Mouse (Mus musculus) forebrain, embryonic 12.5 days (tissue): ENCODE data around the gene Catsper2. TPM values are rescaled to one million over a fixed set of nuclear protein-coding genes. Genes with fewer than 3 reads are reported as not detected.

ENCODE experiments used
- ATAC-seq: fragments of 200-750 bp; cut with Nextera tagmentation; 2 replicates; pipeline ENCODE4 v1.8.0; 2017; ENCODE audit warnings: moderate TSS enrichment; ENCODE audit not compliant: low FRiP score
- H3K27ac ChIP-seq: fragments of 300-500 bp; sonication (generic); 2 replicates; pipeline ENCODE4 v1.5.1; 2016; ENCODE audit warnings: mild to moderate bottlenecking
- H3K27me3 ChIP-seq: fragments of 300-500 bp; sonication (generic); 2 replicates; pipeline ENCODE4 v1.6.1; 2016; ENCODE audit warnings: mild to moderate bottlenecking
- H3K36me3 ChIP-seq: fragments of 300-500 bp; sonication (generic); replicated peaks from 2 replicates; pipeline ENCODE4 v1.6.1; 2016; ENCODE audit warnings: mild to moderate bottlenecking
- H3K4me1 ChIP-seq: fragments of 300-500 bp; sonication (generic); 2 replicates; pipeline ENCODE4 v1.6.1; 2016
- H3K4me2 ChIP-seq: fragments of 300-500 bp; sonication (generic); 2 replicates; pipeline ENCODE4 v1.6.1; 2016; ENCODE audit warnings: mild to moderate bottlenecking, moderate library complexity
- H3K4me3 ChIP-seq: fragments of 300-500 bp; sonication (generic); replicated peaks from 2 replicates; pipeline ENCODE4 v1.5.1; 2016; ENCODE audit warnings: mild to moderate bottlenecking
- H3K9ac ChIP-seq: fragments of 300-500 bp; sonication (generic); 2 replicates; pipeline ENCODE4 v1.6.1; 2016; ENCODE audit warnings: mild to moderate bottlenecking
- H3K9me3 ChIP-seq: fragments of 300-500 bp; sonication (generic); 2 replicates; pipeline ENCODE4 v1.6.1; 2016
- WGBS: fragments of 180-500 bp; shearing (Covaris S2); methylation state at CpG from one replicate; pipeline ENCODE4 v1.1.7; 2016; 5-methylcytosine and 5-hydroxymethylcytosine counted together
- polyA plus RNA-seq: library from polyadenylated mRNA; unstranded; fragments of >200 nt; fragmentation: Nextera tagmentation; extraction: Ambion mirVana; gene quantifications from 2 replicates; pipeline ENCODE4 v1.2.1, GENCODE M21; 2016

Gene Catsper2
- polyA plus RNA-seq, 1 experiment from 2014 or later, result 2.9 TPM

DNA sequence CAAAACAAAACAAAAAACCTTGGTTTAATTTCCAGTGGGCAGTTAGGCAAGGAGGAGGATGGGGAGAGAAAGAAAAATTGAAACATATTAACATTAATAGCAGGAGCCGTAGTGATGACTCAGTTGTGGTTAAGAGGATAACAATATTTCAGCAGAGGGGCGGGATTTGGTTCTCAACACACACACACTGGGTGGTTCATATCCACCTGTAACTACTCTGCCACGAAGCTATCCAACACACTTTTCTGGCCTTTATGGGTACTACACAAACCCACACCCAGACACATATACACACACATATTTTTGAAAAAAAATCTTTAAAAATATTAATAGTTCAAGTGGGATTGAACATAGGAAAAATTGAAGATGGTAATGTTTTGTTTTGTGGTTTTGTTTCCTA is 33.4 kb upstream of the Catsper2 start:
- peaks cover 14% of the 10 kb centered on the region for H3K27me3 ChIP-seq
- peaks cover 38% of the 10 kb centered on the region for H3K4me1 ChIP-seq
- peaks cover 7% of the 10 kb centered on the region for H3K36me3 ChIP-seq
- H3K27ac ChIP-seq, result no peak overlapping the region
- no peak overlapping the region for H3K9ac ChIP-seq
- H3K4me2 ChIP-seq, result no peak overlapping the region
- WGBS, result 95% methylated on average over 3 of the region's 3 CpGs
- no peak overlapping the region for H3K4me3 ChIP-seq
- no peak for ATAC-seq
- H3K9me3 ChIP-seq, result no peaks in the 10 kb centered on the region

- Histone ChIP-seq H3K27me3 (peaks cover 18% of the 10 kb centered on the region), H3K4me1 (peaks cover 42% of the 10 kb centered on the region), H3K9me3 (no peaks in the 10 kb centered on the region), H3K27ac (no peak overlapping the region), H3K4me3 (no peak overlapping the region), H3K36me3 (peaks cover 5% of the 10 kb centered on the region), H3K4me2 (no peak overlapping the region), H3K9ac (no peak overlapping the region)
- 81% methylated on average over 4 of the region's 4 CpGs for WGBS
- ATAC-seq, result no peak
Observed at GRCm38 (mm10) chr2:121446506-121446905, 32.9 kb upstream of the Catsper2 start.

DNA sequence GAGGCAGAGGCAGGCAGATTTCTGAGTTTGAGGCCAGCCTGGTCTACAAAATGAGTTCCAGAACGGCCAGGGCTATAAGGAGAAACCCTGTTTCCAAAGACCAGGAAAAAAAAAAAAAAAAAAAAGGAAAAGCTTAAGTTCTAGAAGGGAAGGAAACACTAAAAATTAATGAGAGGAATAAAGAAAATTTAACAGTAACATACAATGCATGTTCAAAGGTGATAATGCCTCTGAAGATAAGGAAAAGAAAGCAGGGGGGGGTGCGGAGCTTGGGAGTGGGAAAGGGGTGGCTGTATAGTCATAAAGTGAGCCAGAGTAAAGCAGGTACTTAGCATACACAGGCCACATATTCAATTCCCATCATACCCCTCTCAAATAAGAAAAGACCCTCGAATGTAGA is 31.5 kb upstream of the Catsper2 start:
- Histone ChIP-seq H3K4me2 (no peak overlapping the region), H3K36me3 (peaks cover under 1% of the 10 kb centered on the region; the same call in 1 of the 2 replicates), H3K4me1 (peaks cover 30% of the 10 kb centered on the region), H3K9me3 (no peaks in the 10 kb centered on the region), H3K27ac (no peak overlapping the region), H3K9ac (no peak overlapping the region), H3K27me3 (peaks cover 30% of the 10 kb centered on the region), H3K4me3 (no peak overlapping the region)
- no peak for ATAC-seq
- 86% methylated on average over 3 of the region's 3 CpGs for WGBS

DNA sequence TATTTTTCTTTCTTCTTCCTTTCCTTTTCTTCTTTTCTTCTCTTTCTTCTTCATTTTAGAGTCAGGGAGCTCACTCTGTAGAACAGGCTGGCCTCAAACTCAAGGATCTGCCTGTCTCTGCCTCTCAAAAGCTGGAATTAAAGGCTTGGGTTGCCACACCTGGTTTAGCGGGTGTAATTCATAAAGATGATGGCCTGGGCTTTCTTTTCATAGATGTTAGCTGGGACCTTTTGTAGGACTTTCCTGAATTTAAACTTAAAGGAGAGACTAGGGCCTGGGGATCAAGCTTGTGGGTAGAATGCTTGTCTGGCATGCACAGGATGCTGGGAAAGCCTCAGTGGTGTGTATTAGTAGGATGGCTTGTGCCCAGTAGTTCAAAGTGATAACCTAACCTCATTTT is 30.6 kb upstream of the Catsper2 start, which contains the start of gene Ell3:
TSS of gene Ell3 (minus strand) at position 101 of the 400 bp plus-strand sequence.
- Histone ChIP-seq H3K4me3 (no peak within 1 kb of the TSS), H3K27me3 (peaks cover 30% of the 10 kb centered on the region), H3K9me3 (no peaks in the 10 kb centered on the region), H3K9ac (no peak within 1 kb of the TSS), H3K27ac (no peak within 1 kb of the TSS), H3K4me1 (peaks cover 28% of the 10 kb centered on the region), H3K36me3 (peaks cover 10% of the 10 kb centered on the region), H3K4me2 (peak within 1 kb of the TSS; percentile 72; the same call in 1 of the 2 replicates)
- ATAC-seq, result no peak
- WGBS, result 86% methylated on average over 1 of the region's 1 CpGs

GRCm38 (mm10) chr2:121443068-121443349 is 29.4 kb upstream of the Catsper2 start:
- Histone ChIP-seq H3K9ac (0 out of 2 replicates have a peak overlapping the region, but pooled peaks have one; percentile 12), H3K4me3 (peak overlapping the region; percentile 41; the same call in 1 of the 2 replicates), H3K27me3 (peaks cover 30% of the 10 kb centered on the region), H3K27ac (no peak overlapping the region), H3K9me3 (no peaks in the 10 kb centered on the region), H3K4me1 (peaks cover 22% of the 10 kb centered on the region), H3K36me3 (peaks cover 22% of the 10 kb centered on the region), H3K4me2 (peak overlapping the region; percentile 72)
- ATAC-seq, result no peak
- WGBS, result 21% methylated on average over 8 of the region's 8 CpGs

- ATAC-seq, result peak; percentile 72
- H3K27ac ChIP-seq, result no peak overlapping the region
Observed at GRCm38 (mm10) chr2:121442259-121443067, 28.9 kb upstream of the Catsper2 start.

GRCm38 (mm10) chr2:121441800-121442199 is 28.2 kb upstream of the Catsper2 start:
- Histone ChIP-seq H3K27ac (no peak overlapping the region), H3K9ac (peak overlapping the region; percentile 46)

More at GRCm38 (mm10) chr2:121442259-121443067, 28.9 kb upstream of the Catsper2 start:
- H3K27me3 ChIP-seq, result peaks cover 30% of the 10 kb centered on the region
- peaks cover 19% of the 10 kb centered on the region for H3K4me1 ChIP-seq
- WGBS, result 2% methylated on average over 30 of the region's 30 CpGs
- peak overlapping the region; percentile 46 for H3K9ac ChIP-seq
- H3K4me2 ChIP-seq, result peak overlapping the region; percentile 72
- peaks cover 27% of the 10 kb centered on the region for H3K36me3 ChIP-seq
- H3K4me3 ChIP-seq, result peak overlapping the region; percentile 41
- H3K9me3 ChIP-seq, result no peaks in the 10 kb centered on the region

DNA sequence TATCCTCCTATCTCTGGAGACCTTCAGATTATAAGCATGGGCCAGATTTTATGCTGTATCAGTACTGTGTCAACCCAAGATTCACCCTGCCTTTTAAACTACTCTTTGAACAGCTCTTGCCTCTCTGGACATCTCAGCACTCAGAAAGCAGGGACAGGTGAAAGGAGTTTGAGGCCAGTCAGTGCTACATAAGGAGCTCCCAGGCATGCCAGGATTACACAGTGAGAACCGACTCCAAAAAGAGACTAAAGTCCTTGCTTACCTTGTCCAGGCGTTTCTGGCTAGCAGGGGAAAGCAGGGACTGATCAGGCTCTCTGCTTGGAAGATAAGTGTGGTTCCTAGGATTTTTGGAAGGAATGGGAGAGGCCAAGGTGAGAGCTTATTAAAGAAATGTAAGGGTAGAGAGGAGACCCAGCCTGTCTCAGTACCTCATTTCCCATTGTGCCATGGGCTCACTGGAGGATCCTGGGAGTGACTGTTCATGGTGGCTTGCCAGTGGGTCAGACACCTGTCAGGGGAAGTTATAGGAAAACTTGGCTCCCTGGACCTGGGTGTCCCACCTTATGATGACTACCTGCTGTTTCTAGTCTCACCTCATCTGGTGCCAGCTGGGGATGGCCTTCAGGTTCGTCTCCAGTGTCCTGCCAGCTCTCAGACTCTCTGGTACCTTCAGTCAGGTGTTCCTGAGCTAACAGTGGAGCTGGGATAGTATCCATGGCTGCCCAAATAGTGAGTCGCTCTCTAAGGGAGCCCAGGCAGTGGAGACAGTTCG is 27.4 kb upstream of the Catsper2 start:
- 57% methylated on average over 5 of the region's 5 CpGs for WGBS
- no peak overlapping the region for H3K27ac ChIP-seq
- no peaks in the 10 kb centered on the region for H3K9me3 ChIP-seq
- no peak overlapping the region for H3K4me3 ChIP-seq
- H3K36me3 ChIP-seq, result peaks cover 39% of the 10 kb centered on the region
- peaks cover 30% of the 10 kb centered on the region for H3K27me3 ChIP-seq
- ATAC-seq, result no peak
- no peak overlapping the region for H3K9ac ChIP-seq
- H3K4me2 ChIP-seq, result no peak overlapping the region
- H3K4me1 ChIP-seq, result peaks cover 19% of the 10 kb centered on the region

More at GRCm38 (mm10) chr2:121441800-121442199, 28.2 kb upstream of the Catsper2 start:
- peak overlapping the region; percentile 41 for H3K4me3 ChIP-seq
- H3K4me1 ChIP-seq, result peaks cover 19% of the 10 kb centered on the region
- H3K4me2 ChIP-seq, result peak overlapping the region; percentile 72
- H3K36me3 ChIP-seq, result peaks cover 34% of the 10 kb centered on the region
- 0 out of 2 replicates have a peak, but pooled peaks have one; percentile 13 for ATAC-seq
- WGBS, result 10% methylated on average over 11 of the region's 11 CpGs
- peaks cover 30% of the 10 kb centered on the region for H3K27me3 ChIP-seq
- no peaks in the 10 kb centered on the region for H3K9me3 ChIP-seq

GRCm38 (mm10) chr2:121439746-121440145 is 26.2 kb upstream of the Catsper2 start:
- no peak overlapping the region for H3K27ac ChIP-seq
- no peak overlapping the region for H3K9ac ChIP-seq
- no peak for ATAC-seq
- H3K4me3 ChIP-seq, result no peak overlapping the region
- peaks cover 30% of the 10 kb centered on the region for H3K27me3 ChIP-seq
- 76% methylated on average over 4 of the region's 4 CpGs for WGBS
- H3K4me1 ChIP-seq, result peaks cover 19% of the 10 kb centered on the region
- H3K36me3 ChIP-seq, result peaks cover 52% of the 10 kb centered on the region
- no peak overlapping the region for H3K4me2 ChIP-seq
- no peaks in the 10 kb centered on the region for H3K9me3 ChIP-seq

DNA sequence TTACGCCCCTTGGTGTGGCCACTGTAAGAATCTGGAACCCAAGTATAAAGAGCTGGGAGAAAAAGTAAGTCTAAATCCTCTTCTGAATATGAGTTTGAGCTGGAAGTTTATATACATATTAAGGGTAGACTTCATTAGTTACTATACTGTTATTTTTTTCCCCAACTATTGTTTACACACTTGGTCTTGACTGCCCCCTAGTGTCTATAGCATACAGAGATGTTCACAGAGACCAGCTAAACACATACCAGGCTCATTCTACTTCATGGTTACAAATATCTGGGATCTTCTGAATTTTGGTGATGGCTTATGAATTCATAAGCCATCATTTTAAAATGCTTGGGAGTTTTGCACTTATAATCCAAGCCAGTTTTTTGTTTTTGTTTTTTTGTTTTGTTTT is 21.3 kb upstream of the Catsper2 start:
- peaks cover 96% of the 10 kb centered on the region for H3K36me3 ChIP-seq
- ATAC-seq, result no peak

DNA sequence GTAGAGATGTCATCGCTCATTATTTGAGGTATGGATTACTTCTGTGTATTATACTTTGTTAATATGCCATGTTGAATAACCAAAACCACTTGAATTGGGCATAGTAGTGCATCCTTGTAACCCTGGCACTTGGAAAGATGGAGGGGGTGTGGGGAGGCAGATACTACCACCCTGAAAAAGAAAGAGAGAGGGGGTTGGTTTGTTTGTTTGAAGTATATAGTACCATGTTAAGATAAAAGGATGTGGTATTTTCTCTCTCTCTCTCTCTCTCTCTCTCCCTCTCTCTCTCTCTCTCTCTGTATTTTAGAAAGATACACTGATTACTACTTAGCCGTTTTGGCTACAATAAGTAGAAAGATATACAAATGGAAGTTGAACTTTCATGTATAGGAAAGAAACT is 12.3 kb upstream of the Catsper2 start:
- Histone ChIP-seq H3K4me1 (no peaks in the 10 kb centered on the region), H3K27ac (no peak overlapping the region), H3K4me3 (no peak overlapping the region), H3K9me3 (no peaks in the 10 kb centered on the region), H3K27me3 (no peaks in the 10 kb centered on the region), H3K4me2 (no peak overlapping the region), H3K36me3 (peaks cover 81% of the 10 kb centered on the region), H3K9ac (no peak overlapping the region)
- 95% methylated on average over 2 of the region's 2 CpGs for WGBS
- ATAC-seq, result no peak

More for the DNA sequence above, 21.3 kb upstream of the Catsper2 start:
- 100% methylated on average over 1 of the region's 1 CpGs for WGBS
- Histone ChIP-seq H3K9ac (no peak overlapping the region), H3K4me2 (no peak overlapping the region), H3K4me3 (no peak overlapping the region), H3K9me3 (no peaks in the 10 kb centered on the region), H3K27me3 (no peaks in the 10 kb centered on the region), H3K4me1 (no peaks in the 10 kb centered on the region), H3K27ac (no peak overlapping the region)

DNA sequence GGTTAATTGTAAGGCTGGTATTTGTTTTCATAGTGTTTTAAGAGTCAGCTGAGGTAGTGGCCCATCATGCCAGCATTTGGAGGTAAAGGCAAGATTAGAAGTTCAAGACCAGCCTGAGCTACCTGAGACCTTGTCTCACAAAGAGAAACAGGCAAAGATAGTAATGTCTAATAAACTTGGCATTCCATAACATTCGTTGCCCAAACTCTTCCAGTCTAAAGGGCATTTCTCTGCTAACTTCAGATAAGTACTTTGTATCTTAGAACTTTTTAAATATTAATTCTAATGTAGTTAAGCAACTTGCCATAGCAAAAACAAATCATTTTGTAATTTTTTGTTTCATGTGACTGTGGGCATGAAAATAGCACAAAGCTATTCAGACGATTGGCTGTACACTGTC is 9.6 kb upstream of the Catsper2 start:
- ATAC-seq, result no peak
- Histone ChIP-seq H3K4me1 (no peaks in the 10 kb centered on the region), H3K4me3 (no peak overlapping the region), H3K4me2 (no peak overlapping the region), H3K27me3 (no peaks in the 10 kb centered on the region), H3K9me3 (no peaks in the 10 kb centered on the region), H3K27ac (no peak overlapping the region), H3K9ac (no peak overlapping the region), H3K36me3 (peaks cover 74% of the 10 kb centered on the region)
- WGBS, result 97% methylated on average over 2 of the region's 2 CpGs
